Mouse (Mus musculus): ENCODE data around the gene Snx9. TPM values are rescaled to one million over a fixed set of nuclear protein-coding genes. Genes with fewer than 3 reads are reported as not detected.

The Snx9 gene
- polyA plus RNA-seq, 1 experiment from 2014 or later: 20.8 TPM

GRCm38 (mm10) chr17:5800824-5801560 lies 40.1 kb upstream of the Snx9 start:
- Histone ChIP-seq H3K4me3 (no peak overlapping the region), H3K27ac (no peak overlapping the region), H3K9me3 (replicated peaks) (no peaks in the 10 kb centered on the region), H3K36me3 (no peaks in the 10 kb centered on the region), H3K9ac (no peak overlapping the region), H3K27me3 (no peaks in the 10 kb centered on the region), H3K4me2 (replicated peaks) (no peak overlapping the region), H3K4me1 (peaks cover 5% of the 10 kb centered on the region; the same call in 1 of the 2 replicates)
- no peak for ATAC-seq (ENCODE audit: low FRiP score)
- WGBS: 82% methylated on average over 7 of the region's 7 CpGs

DNA sequence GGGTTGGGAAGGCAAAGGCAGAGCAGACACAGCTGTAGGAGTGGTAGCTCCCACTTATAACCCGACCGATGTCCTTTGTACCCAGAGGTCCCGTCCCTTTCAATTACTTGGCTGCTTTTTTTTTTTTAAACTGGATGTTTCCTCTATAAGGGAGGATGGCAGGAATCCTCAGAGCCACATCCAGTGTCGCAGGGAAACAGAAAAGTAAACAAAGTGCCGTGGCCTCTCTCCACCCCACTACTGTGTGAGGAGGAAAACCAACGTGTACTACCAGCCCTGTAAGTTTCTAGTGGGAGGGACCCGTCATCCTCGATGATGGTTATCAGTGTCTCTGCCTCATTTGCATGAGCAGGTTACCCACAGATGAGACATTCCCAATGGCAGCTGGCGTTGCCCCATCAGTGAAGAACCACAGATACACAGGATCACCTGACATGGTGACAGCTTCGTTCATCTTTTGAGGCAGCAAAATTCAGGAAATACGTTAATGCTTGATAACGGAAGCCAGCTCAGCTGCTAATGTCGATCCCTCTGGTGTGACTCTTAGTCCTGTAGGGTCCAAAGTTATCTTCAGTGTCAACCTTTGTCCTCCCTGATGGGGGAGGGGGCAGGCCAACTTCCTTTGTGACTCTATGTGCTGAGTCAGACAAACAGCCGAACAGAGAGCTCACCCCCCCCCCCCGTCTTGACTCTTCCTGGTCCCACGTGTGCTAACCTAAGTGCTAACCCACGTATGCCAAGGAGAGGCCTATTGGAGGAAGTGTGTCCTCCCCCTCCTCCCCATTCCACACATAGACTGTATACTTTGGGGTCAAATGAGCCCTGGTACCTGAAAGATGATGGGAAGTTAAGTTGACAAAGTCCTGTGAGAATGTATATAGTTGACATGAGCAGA lies 39.1 kb upstream of the Snx9 start:
- Histone ChIP-seq H3K36me3 (no peaks in the 10 kb centered on the region), H3K9me3 (replicated peaks) (no peaks in the 10 kb centered on the region), H3K4me2 (replicated peaks) (no peak overlapping the region), H3K4me1 (peaks cover 5% of the 10 kb centered on the region; the same call in 1 of the 2 replicates), H3K4me3 (no peak overlapping the region), H3K27ac (no peak overlapping the region), H3K27me3 (no peaks in the 10 kb centered on the region), H3K9ac (no peak overlapping the region)
- no peak for ATAC-seq (ENCODE audit: low FRiP score)
- 73% methylated on average over 17 of the region's 17 CpGs for WGBS

DNA sequence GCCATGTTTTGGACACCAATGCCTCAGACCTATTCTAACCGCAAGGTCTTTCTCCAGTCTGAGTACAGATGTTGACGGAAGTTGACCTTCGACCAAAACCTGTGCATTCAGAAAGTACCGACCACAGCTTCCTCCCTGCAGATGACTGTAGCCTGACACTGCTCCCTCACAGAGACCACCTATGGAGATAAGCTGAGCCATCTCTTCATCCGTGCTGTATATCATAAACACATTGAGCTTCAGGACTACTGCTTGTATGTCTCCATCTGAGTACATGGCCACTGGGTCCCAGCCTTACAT lies 38.5 kb upstream of the Snx9 start:
- no peak for ATAC-seq (ENCODE audit: low FRiP score)

GRCm38 (mm10) chr17:5803229-5804012 lies 37.7 kb upstream of the Snx9 start:
- 91% methylated on average over 10 of the region's 10 CpGs for WGBS

More for the DNA sequence above, 38.5 kb upstream of the Snx9 start:
- no peaks in the 10 kb centered on the region for H3K9me3 ChIP-seq (replicated peaks)
- WGBS: 87% methylated on average over 5 of the region's 5 CpGs
- H3K9ac ChIP-seq: no peak overlapping the region
- H3K4me3 ChIP-seq: no peak overlapping the region
- H3K4me2 ChIP-seq (replicated peaks): no peak overlapping the region
- H3K36me3 ChIP-seq: no peaks in the 10 kb centered on the region
- H3K4me1 ChIP-seq: peaks cover 5% of the 10 kb centered on the region; the same call in 1 of the 2 replicates
- no peaks in the 10 kb centered on the region for H3K27me3 ChIP-seq
- H3K27ac ChIP-seq: no peak overlapping the region

GRCm38 (mm10) chr17:5804370-5805150 lies 36.6 kb upstream of the Snx9 start:
- 85% methylated on average over 12 of the region's 12 CpGs for WGBS
- H3K9me3 ChIP-seq (replicated peaks): no peaks in the 10 kb centered on the region
- no peak overlapping the region for H3K4me3 ChIP-seq
- H3K4me2 ChIP-seq (replicated peaks): no peak overlapping the region
- H3K27me3 ChIP-seq: no peaks in the 10 kb centered on the region
- no peak overlapping the region for H3K9ac ChIP-seq
- ATAC-seq (ENCODE audit: low FRiP score): no peak
- no peak overlapping the region for H3K27ac ChIP-seq
- H3K36me3 ChIP-seq: no peaks in the 10 kb centered on the region
- H3K4me1 ChIP-seq: peaks cover 5% of the 10 kb centered on the region; the same call in 1 of the 2 replicates

More at GRCm38 (mm10) chr17:5803229-5804012, 37.7 kb upstream of the Snx9 start:
- Histone ChIP-seq H3K4me1 (peaks cover 5% of the 10 kb centered on the region; the same call in 1 of the 2 replicates), H3K9me3 (replicated peaks) (no peaks in the 10 kb centered on the region), H3K27me3 (no peaks in the 10 kb centered on the region), H3K9ac (no peak overlapping the region), H3K36me3 (no peaks in the 10 kb centered on the region), H3K27ac (no peak overlapping the region), H3K4me2 (replicated peaks) (no peak overlapping the region), H3K4me3 (no peak overlapping the region)
- no peak for ATAC-seq (ENCODE audit: low FRiP score)

- Histone ChIP-seq H3K27me3 (no peaks in the 10 kb centered on the region), H3K4me2 (replicated peaks) (no peak overlapping the region), H3K36me3 (no peaks in the 10 kb centered on the region), H3K27ac (no peak overlapping the region), H3K9me3 (replicated peaks) (no peaks in the 10 kb centered on the region), H3K4me3 (no peak overlapping the region), H3K9ac (no peak overlapping the region), H3K4me1 (peaks cover 5% of the 10 kb centered on the region; the same call in 1 of the 2 replicates)
- ATAC-seq (ENCODE audit: low FRiP score): no peak
- WGBS: 74% methylated on average over 7 of the region's 7 CpGs
Measured at GRCm38 (mm10) chr17:5805151-5805834, 35.8 kb upstream of the Snx9 start.

DNA sequence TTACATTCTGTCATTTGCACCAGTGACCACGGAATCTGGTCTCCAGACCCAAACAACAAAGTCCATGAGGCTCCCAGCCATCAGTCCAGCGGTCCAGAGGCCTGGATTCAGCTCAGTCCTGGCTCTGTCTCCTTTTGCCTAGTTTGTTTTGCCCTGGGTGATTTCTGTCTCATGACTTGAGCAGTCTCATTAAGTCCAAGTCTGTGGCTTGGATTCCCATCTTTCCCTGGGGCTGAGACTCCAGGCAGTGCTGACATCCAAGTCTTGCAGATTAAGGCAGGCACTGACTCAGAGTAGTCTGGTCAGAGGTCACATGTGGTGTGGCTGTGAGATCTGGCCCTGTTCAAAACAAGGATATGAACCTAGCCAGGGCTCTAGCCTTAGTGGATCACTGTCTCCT lies 35.2 kb upstream of the Snx9 start:
- WGBS: 70% methylated on average over 2 of the region's 2 CpGs
- ATAC-seq (ENCODE audit: low FRiP score): no peak

GRCm38 (mm10) chr17:5806823-5807222 lies 34.3 kb upstream of the Snx9 start:
- H3K36me3 ChIP-seq: no peaks in the 10 kb centered on the region
- H3K27ac ChIP-seq: no peak overlapping the region
- H3K4me3 ChIP-seq: no peak overlapping the region
- peaks cover 5% of the 10 kb centered on the region; the same call in 1 of the 2 replicates for H3K4me1 ChIP-seq
- no peaks in the 10 kb centered on the region for H3K27me3 ChIP-seq
- no peaks in the 10 kb centered on the region for H3K9me3 ChIP-seq (replicated peaks)
- no peak overlapping the region for H3K9ac ChIP-seq
- ATAC-seq (ENCODE audit: low FRiP score): no peak
- WGBS: 88% methylated on average over 2 of the region's 2 CpGs
- no peak overlapping the region for H3K4me2 ChIP-seq (replicated peaks)

More for the DNA sequence above, 35.2 kb upstream of the Snx9 start:
- Histone ChIP-seq H3K27ac (no peak overlapping the region), H3K9ac (no peak overlapping the region), H3K36me3 (no peaks in the 10 kb centered on the region), H3K4me1 (peaks cover 5% of the 10 kb centered on the region; the same call in 1 of the 2 replicates), H3K9me3 (replicated peaks) (no peaks in the 10 kb centered on the region), H3K27me3 (no peaks in the 10 kb centered on the region), H3K4me3 (no peak overlapping the region), H3K4me2 (replicated peaks) (no peak overlapping the region)

GRCm38 (mm10) chr17:5807847-5808386 lies 33.2 kb upstream of the Snx9 start:
- peaks cover 5% of the 10 kb centered on the region; the same call in 1 of the 2 replicates for H3K4me1 ChIP-seq
- H3K9ac ChIP-seq: no peak overlapping the region
- no peak for ATAC-seq (ENCODE audit: low FRiP score)
- no peak overlapping the region for H3K27ac ChIP-seq
- no peaks in the 10 kb centered on the region for H3K36me3 ChIP-seq
- no peaks in the 10 kb centered on the region for H3K9me3 ChIP-seq (replicated peaks)
- no peak overlapping the region for H3K4me2 ChIP-seq (replicated peaks)
- H3K4me3 ChIP-seq: no peak overlapping the region
- 73% methylated on average over 3 of the region's 3 CpGs for WGBS
- H3K27me3 ChIP-seq: no peaks in the 10 kb centered on the region

DNA sequence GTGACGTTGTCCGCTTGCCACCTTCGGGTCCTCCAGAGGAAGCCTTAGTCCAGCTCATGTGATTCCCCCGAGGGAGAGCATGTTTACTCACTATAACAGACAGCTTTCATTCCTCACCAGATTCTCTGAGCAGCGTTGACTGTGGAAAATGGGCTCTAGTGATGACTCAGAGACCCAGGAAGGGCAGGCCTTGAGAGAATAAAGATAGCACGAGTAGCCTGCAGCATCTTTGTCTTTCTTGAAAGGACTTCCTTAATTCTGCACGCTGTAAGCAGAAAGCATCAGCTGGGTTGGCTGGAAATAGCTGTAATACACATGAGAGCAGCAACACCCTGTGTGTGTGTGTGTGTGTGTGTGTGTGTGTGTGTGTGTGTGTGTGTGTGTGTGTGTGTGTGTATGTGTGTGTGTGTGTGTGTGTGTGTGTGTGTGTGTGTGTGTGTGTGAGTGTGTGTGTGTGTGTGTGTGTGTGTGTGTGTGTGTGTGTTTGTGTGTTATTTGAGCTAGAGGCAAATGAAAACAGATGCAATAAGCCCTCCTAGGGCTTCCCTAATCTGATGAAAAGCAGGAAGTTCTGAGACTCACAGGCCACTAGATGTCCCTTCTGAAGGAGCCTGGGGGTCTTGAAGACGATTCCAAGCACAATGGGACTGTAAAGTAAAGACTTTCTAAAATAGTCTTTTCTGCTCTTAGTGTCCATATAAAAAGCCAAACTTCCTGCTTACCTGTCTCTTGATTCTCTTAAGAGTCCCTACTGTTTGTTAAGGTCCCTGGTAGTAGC lies 27.1 kb upstream of the Snx9 start:
- no peak for ATAC-seq (ENCODE audit: low FRiP score)
- no peak overlapping the region for H3K4me3 ChIP-seq
- H3K27ac ChIP-seq: no peak overlapping the region
- no peaks in the 10 kb centered on the region for H3K4me1 ChIP-seq
- no peaks in the 10 kb centered on the region for H3K27me3 ChIP-seq
- H3K36me3 ChIP-seq: no peaks in the 10 kb centered on the region
- WGBS: 72% methylated on average over 8 of the region's 8 CpGs
- H3K9ac ChIP-seq: no peak overlapping the region
- no peak overlapping the region for H3K4me2 ChIP-seq (replicated peaks)
- no peaks in the 10 kb centered on the region for H3K9me3 ChIP-seq (replicated peaks)

All from hindbrain, embryonic 12.5 days (tissue).